Mouse (Mus musculus): ENCODE measurements at regions not wholly inside any gene's neighbourhood (a gene's known extent, or its start where the extent isn't known, plus 50 kb on each side); places are given as distances from the start of the nearest gene placed in this dataset.

GRCm38 (mm10) chr12:35710323-35710722 lies 175.5 kb upstream of the Ahr start:
- H3K4me3 ChIP-seq (replicated peaks; ENCODE audit: low read length): no peak overlapping the region
- TF ChIP-seq NANOG (IDR thresholded peaks at IDR 0.05; ENCODE audit: borderline replicate concordance, low read length): no peak
- TF ChIP-seq CTCF (conservative IDR thresholded peaks at IDR 0.05; ENCODE audit: low read length): no peak
- TF ChIP-seq POU5F1 (IDR thresholded peaks at IDR 0.05; ENCODE audit: borderline replicate concordance, low read length): no peak
- no peaks in the 10 kb centered on the region for H3K4me1 ChIP-seq (replicated peaks; ENCODE audit: low read depth, low read length)
- no peaks in the 10 kb centered on the region for H3K9me3 ChIP-seq (ENCODE audit: low read length)
- no peaks in the 10 kb centered on the region for H3K36me3 ChIP-seq (ENCODE audit: insufficient read depth, low read length)
- no peaks in the 10 kb centered on the region for H3K27me3 ChIP-seq (ENCODE audit: insufficient read depth, low read length)

- TF ChIP-seq POU5F1 (IDR thresholded peaks at IDR 0.05; ENCODE audit: borderline replicate concordance, low read length): no peak
- no peaks in the 10 kb centered on the region for H3K27me3 ChIP-seq (ENCODE audit: insufficient read depth, low read length)
- H3K4me3 ChIP-seq (replicated peaks; ENCODE audit: low read length): no peak overlapping the region
- no peaks in the 10 kb centered on the region for H3K9me3 ChIP-seq (ENCODE audit: low read length)
- no peaks in the 10 kb centered on the region for H3K36me3 ChIP-seq (ENCODE audit: insufficient read depth, low read length)
- no peaks in the 10 kb centered on the region for H3K4me1 ChIP-seq (replicated peaks; ENCODE audit: low read depth, low read length)
Measured at GRCm38 (mm10) chr12:35703479-35703878, 168.6 kb upstream of the Ahr start.

- Histone ChIP-seq H3K9me3 (ENCODE audit: low read length) (no peaks in the 10 kb centered on the region), H3K4me1 (replicated peaks; ENCODE audit: low read depth, low read length) (no peaks in the 10 kb centered on the region), H3K4me3 (replicated peaks; ENCODE audit: low read length) (no peak overlapping the region), H3K36me3 (ENCODE audit: insufficient read depth, low read length) (no peaks in the 10 kb centered on the region), H3K27me3 (ENCODE audit: insufficient read depth, low read length) (no peaks in the 10 kb centered on the region)
- TF ChIP-seq POU5F1 (IDR thresholded peaks at IDR 0.05; ENCODE audit: borderline replicate concordance, low read length) (no peak), CTCF (conservative IDR thresholded peaks at IDR 0.05; ENCODE audit: low read length) (no peak), NANOG (IDR thresholded peaks at IDR 0.05; ENCODE audit: borderline replicate concordance, low read length) (no peak)
Measured at GRCm38 (mm10) chr12:35702674-35703073, 167.8 kb upstream of the Ahr start.

DNA sequence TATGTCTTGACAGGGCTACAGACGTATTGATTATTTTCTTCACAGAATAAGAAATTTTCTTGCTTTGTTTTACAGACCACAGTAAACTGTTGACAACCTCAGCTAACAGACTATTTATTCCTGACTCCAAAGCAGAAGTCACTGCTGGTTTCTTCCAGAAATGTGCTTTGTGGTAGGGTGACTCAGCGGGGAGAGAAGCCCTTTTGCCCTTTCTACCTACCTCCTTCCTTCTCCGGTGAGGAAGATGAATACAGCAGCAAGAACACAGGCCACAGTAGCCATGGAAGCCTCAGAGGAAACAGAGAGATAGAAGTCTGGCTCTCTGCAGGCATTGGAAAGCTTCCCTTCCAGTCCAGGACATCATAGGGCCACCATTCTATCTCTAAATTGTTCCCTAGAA lies 159.4 kb upstream of the Ahr start:
- H3K36me3 ChIP-seq (ENCODE audit: insufficient read depth, low read length): no peaks in the 10 kb centered on the region
- no peak overlapping the region for H3K4me3 ChIP-seq (replicated peaks; ENCODE audit: low read length)
- no peaks in the 10 kb centered on the region for H3K4me1 ChIP-seq (replicated peaks; ENCODE audit: low read depth, low read length)
- no peaks in the 10 kb centered on the region for H3K9me3 ChIP-seq (ENCODE audit: low read length)
- H3K27me3 ChIP-seq (ENCODE audit: insufficient read depth, low read length): no peaks in the 10 kb centered on the region
- TF ChIP-seq CTCF (conservative IDR thresholded peaks at IDR 0.05; ENCODE audit: low read length): no peak
- no peak for TF ChIP-seq POU5F1 (IDR thresholded peaks at IDR 0.05; ENCODE audit: borderline replicate concordance, low read length)
- TF ChIP-seq NANOG (IDR thresholded peaks at IDR 0.05; ENCODE audit: borderline replicate concordance, low read length): no peak

GRCm38 (mm10) chr12:35690914-35691313 lies 156.1 kb upstream of the Ahr start:
- TF ChIP-seq CTCF (conservative IDR thresholded peaks at IDR 0.05; ENCODE audit: low read length): no peak
- TF ChIP-seq POU5F1 (IDR thresholded peaks at IDR 0.05; ENCODE audit: borderline replicate concordance, low read length): no peak
- TF ChIP-seq NANOG (IDR thresholded peaks at IDR 0.05; ENCODE audit: borderline replicate concordance, low read length): no peak
- H3K4me3 ChIP-seq (replicated peaks; ENCODE audit: low read length): no peak overlapping the region
- H3K9me3 ChIP-seq (ENCODE audit: low read length): no peaks in the 10 kb centered on the region
- H3K4me1 ChIP-seq (replicated peaks; ENCODE audit: low read depth, low read length): no peaks in the 10 kb centered on the region
- H3K36me3 ChIP-seq (ENCODE audit: insufficient read depth, low read length): no peaks in the 10 kb centered on the region
- H3K27me3 ChIP-seq (ENCODE audit: insufficient read depth, low read length): no peaks in the 10 kb centered on the region

DNA sequence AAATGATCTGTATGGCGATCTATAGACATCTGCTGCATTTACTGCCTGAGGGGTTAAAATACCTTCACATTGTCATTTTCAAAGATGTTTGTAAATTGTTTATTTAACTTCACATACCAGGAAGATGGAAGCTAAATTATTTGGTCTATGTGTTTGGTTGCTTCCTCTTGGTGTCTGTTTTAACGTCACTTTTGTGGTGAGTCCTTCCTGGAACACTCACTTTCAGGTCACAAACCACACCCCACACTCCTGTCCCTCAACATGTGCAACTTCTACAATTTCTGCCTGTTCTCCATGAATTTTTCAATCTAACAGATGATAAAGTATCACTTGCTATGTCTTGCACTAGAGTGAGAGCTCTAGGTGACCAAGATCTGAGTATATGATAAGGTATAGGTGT lies 151.4 kb upstream of the Ahr start:
- TF ChIP-seq NANOG (IDR thresholded peaks at IDR 0.05; ENCODE audit: borderline replicate concordance, low read length) (no peak), CTCF (conservative IDR thresholded peaks at IDR 0.05; ENCODE audit: low read length) (no peak)

GRCm38 (mm10) chr12:35685189-35685588 lies 150.4 kb upstream of the Ahr start:
- no peak for TF ChIP-seq CTCF (conservative IDR thresholded peaks at IDR 0.05; ENCODE audit: low read length)
- TF ChIP-seq NANOG (IDR thresholded peaks at IDR 0.05; ENCODE audit: borderline replicate concordance, low read length): no peak
- no peak for TF ChIP-seq POU5F1 (IDR thresholded peaks at IDR 0.05; ENCODE audit: borderline replicate concordance, low read length)
- Histone ChIP-seq H3K27me3 (ENCODE audit: insufficient read depth, low read length) (no peaks in the 10 kb centered on the region), H3K36me3 (ENCODE audit: insufficient read depth, low read length) (no peaks in the 10 kb centered on the region), H3K4me1 (replicated peaks; ENCODE audit: low read depth, low read length) (no peaks in the 10 kb centered on the region), H3K4me3 (replicated peaks; ENCODE audit: low read length) (no peak overlapping the region), H3K9me3 (ENCODE audit: low read length) (no peaks in the 10 kb centered on the region)

More for the DNA sequence above, 151.4 kb upstream of the Ahr start:
- H3K9me3 ChIP-seq (ENCODE audit: low read length): no peaks in the 10 kb centered on the region
- no peaks in the 10 kb centered on the region for H3K4me1 ChIP-seq (replicated peaks; ENCODE audit: low read depth, low read length)
- no peak overlapping the region for H3K4me3 ChIP-seq (replicated peaks; ENCODE audit: low read length)
- H3K27me3 ChIP-seq (ENCODE audit: insufficient read depth, low read length): no peaks in the 10 kb centered on the region
- no peaks in the 10 kb centered on the region for H3K36me3 ChIP-seq (ENCODE audit: insufficient read depth, low read length)

DNA sequence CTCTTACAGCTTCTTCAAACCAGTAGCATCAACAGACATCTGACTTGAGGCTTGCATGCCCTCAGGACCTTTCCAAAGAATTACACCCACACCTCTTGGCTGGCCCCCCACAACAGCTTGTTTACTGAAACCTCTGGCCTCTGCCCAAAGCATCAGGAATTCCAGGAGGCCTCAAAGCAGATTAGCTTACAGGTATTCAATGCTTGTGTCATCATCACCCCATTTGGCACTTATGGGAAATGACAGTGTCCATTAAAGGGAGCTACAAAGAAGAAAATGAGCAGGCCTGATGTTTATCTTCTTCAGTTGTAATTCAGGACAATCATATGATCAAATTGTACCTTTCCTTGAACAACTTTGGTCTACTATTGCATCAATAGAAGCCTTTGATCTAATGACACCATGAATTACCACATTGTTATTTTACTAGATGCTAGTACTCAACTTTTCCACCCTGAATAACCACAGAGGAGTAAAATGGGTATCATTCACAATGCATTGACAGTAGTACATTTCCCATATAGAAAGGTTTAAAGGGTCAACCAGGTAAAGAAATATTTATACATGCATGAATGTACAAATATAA lies 147.1 kb upstream of the Ahr start:
- Histone ChIP-seq H3K4me3 (replicated peaks; ENCODE audit: low read length) (no peak overlapping the region), H3K9me3 (ENCODE audit: low read length) (no peaks in the 10 kb centered on the region), H3K27me3 (ENCODE audit: insufficient read depth, low read length) (no peaks in the 10 kb centered on the region), H3K4me1 (replicated peaks; ENCODE audit: low read depth, low read length) (no peaks in the 10 kb centered on the region), H3K36me3 (ENCODE audit: insufficient read depth, low read length) (no peaks in the 10 kb centered on the region)
- TF ChIP-seq POU5F1 (IDR thresholded peaks at IDR 0.05; ENCODE audit: borderline replicate concordance, low read length): no peak
- no peak for TF ChIP-seq CTCF (conservative IDR thresholded peaks at IDR 0.05; ENCODE audit: low read length)
- no peak for TF ChIP-seq NANOG (IDR thresholded peaks at IDR 0.05; ENCODE audit: borderline replicate concordance, low read length)

DNA sequence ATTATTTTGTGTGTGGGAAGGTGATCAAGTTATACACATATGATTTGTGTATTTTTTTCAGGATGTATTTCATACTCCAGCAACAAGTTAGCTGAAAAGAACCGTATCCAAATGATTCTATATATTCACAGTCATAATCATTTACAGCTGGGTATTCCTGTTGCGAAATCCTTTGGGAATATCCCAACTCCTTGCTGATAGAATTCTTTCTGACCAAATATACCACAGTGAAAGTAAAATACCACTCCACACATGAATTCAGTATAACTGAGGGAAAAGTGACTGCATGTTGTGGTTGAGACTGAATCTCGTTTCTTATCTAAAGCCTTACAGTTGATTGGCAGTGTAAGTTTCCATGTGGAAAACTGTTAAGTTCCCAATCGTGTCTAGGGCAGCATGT lies 145.1 kb upstream of the Ahr start:
- TF ChIP-seq POU5F1 (IDR thresholded peaks at IDR 0.05; ENCODE audit: borderline replicate concordance, low read length): no peak
- TF ChIP-seq CTCF (conservative IDR thresholded peaks at IDR 0.05; ENCODE audit: low read length): no peak
- TF ChIP-seq NANOG (IDR thresholded peaks at IDR 0.05; ENCODE audit: borderline replicate concordance, low read length): no peak
- H3K27me3 ChIP-seq (ENCODE audit: insufficient read depth, low read length): no peaks in the 10 kb centered on the region
- no peaks in the 10 kb centered on the region for H3K9me3 ChIP-seq (ENCODE audit: low read length)

More for the DNA sequence above, 145.1 kb upstream of the Ahr start:
- Histone ChIP-seq H3K4me1 (replicated peaks; ENCODE audit: low read depth, low read length) (0 out of 2 replicates have a peak, but pooled peaks cover 4% of the 10 kb centered on the region), H3K4me3 (replicated peaks; ENCODE audit: low read length) (no peak overlapping the region), H3K36me3 (ENCODE audit: insufficient read depth, low read length) (no peaks in the 10 kb centered on the region)

All from E14TG2a.4 (cell line).